Mouse (Mus musculus) hindbrain, embryonic 14.5 days (tissue): Measurements from ENCODE around the gene Itgb1bp1. TPM values are rescaled to one million over a fixed set of nuclear protein-coding genes. Genes with fewer than 3 reads are reported as not detected.

ENCODE experiments used
- ATAC-seq: fragments of 200-750 bp; cut with Nextera tagmentation; 2 replicates; pipeline ENCODE4 v1.8.0; 2017; ENCODE audit warnings: moderate number of reproducible peaks, mild to moderate bottlenecking, moderate TSS enrichment, moderate library complexity; ENCODE audit not compliant: low FRiP score
- DNase-seq: peaks from one replicate; pipeline ENCODE4 v3.0.0-alpha.2; 2015; ENCODE audit warnings: low spot score
- H3K27ac ChIP-seq: fragments of 300-500 bp; sonication (generic); 2 replicates; pipeline ENCODE4 v1.5.1; 2014; ENCODE audit warnings: mild to moderate bottlenecking, moderate library complexity
- H3K27me3 ChIP-seq: fragments of 300-500 bp; sonication (generic); 2 replicates; pipeline ENCODE4 v1.6.1; 2014; ENCODE audit warnings: mild to moderate bottlenecking, low read length, mixed read lengths; ENCODE audit not compliant: control insufficient read depth, insufficient read depth
- H3K36me3 ChIP-seq: fragments of 300-500 bp; sonication (generic); replicated peaks from 2 replicates; pipeline ENCODE4 v1.6.1; 2014; ENCODE audit not compliant: control insufficient read depth, insufficient read depth
- H3K4me1 ChIP-seq: fragments of 300-500 bp; sonication (generic); replicated peaks from 2 replicates; pipeline ENCODE4 v1.6.1; 2014; ENCODE audit warnings: antibody characterized with exemption, low read length, mixed read lengths; ENCODE audit not compliant: control insufficient read depth, insufficient read depth
- H3K4me2 ChIP-seq: fragments of 300-500 bp; sonication (generic); replicated peaks from 2 replicates; pipeline ENCODE4 v1.6.1; 2014; ENCODE audit warnings: mild to moderate bottlenecking, moderate library complexity
- H3K4me3 ChIP-seq: fragments of 300-500 bp; sonication (generic); replicated peaks from 2 replicates; pipeline ENCODE4 v1.5.1; 2014; ENCODE audit warnings: mild to moderate bottlenecking, low read length
- H3K9ac ChIP-seq: fragments of 300-500 bp; sonication (generic); 2 replicates; pipeline ENCODE4 v1.6.1; 2014
- H3K9me3 ChIP-seq: fragments of 300-500 bp; sonication (generic); 2 replicates; pipeline ENCODE4 v1.6.1; 2016; ENCODE audit warnings: low read length; ENCODE audit not compliant: control insufficient read depth
- WGBS: fragments of 180-500 bp; shearing (Covaris S2); extraction: QIAGEN DNeasy Blood & Tissue Kit; methylation state at CpG from one replicate; pipeline ENCODE4 v1.1.7; 2014; 5-methylcytosine and 5-hydroxymethylcytosine counted together
- polyA plus RNA-seq: library from polyadenylated mRNA; unstranded; fragments of >200 nt; fragmentation: Nextera tagmentation; extraction: Ambion mirVana; gene quantifications from 2 replicates; pipeline ENCODE4 v1.2.1, GENCODE M21; 2014

The Itgb1bp1 gene
- polyA plus RNA-seq, 1 experiment from 2014 or later: 37.4 TPM

GRCm38 (mm10) chr12:21285508-21286242 is 409 bp downstream of the Itgb1bp1 start:
- H3K36me3 ChIP-seq: peaks cover 8% of the 10 kb centered on the region
- ATAC-seq (peak; percentile 3), DNase-seq (no peak)
- H3K27ac ChIP-seq: peak overlapping the region; percentile 93
- peak overlapping the region; percentile 65 for H3K4me2 ChIP-seq
- H3K4me3 ChIP-seq: peak overlapping the region; percentile 53
- H3K9me3 ChIP-seq: no peaks in the 10 kb centered on the region
- peaks cover 26% of the 10 kb centered on the region for H3K4me1 ChIP-seq
- peak overlapping the region; percentile 79 for H3K9ac ChIP-seq
- no peaks in the 10 kb centered on the region for H3K27me3 ChIP-seq
- WGBS: under 1% methylated on average over 46 of the region's 47 CpGs

- H3K4me1 ChIP-seq: peaks cover 26% of the 10 kb centered on the region
- WGBS: 64% methylated on average over 11 of the region's 11 CpGs
- no peaks in the 10 kb centered on the region for H3K9me3 ChIP-seq
These were observed 1.2 kb downstream of the Itgb1bp1 start, which contains the start of gene Cpsf3 for GRCm38 (mm10) chr12:21284761-21285441. TSS of gene Cpsf3 (plus strand) at chr12:21285391.

GRCm38 (mm10) chr12:21277352-21277864 is 8.7 kb downstream of the Itgb1bp1 start:
- WGBS: 90% methylated on average over 1 of the region's 1 CpGs
- Histone ChIP-seq H3K4me1 (no peaks in the 10 kb centered on the region), H3K36me3 (peaks cover 5% of the 10 kb centered on the region; the same call in 1 of the 2 replicates), H3K4me2 (no peak overlapping the region), H3K9me3 (no peaks in the 10 kb centered on the region), H3K4me3 (no peak overlapping the region), H3K27me3 (no peaks in the 10 kb centered on the region), H3K9ac (no peak overlapping the region), H3K27ac (no peak overlapping the region)
- ATAC-seq: no peak
- DNase-seq: no peak

More at GRCm38 (mm10) chr12:21284761-21285441, 1.2 kb downstream of the Itgb1bp1 start, which contains the start of gene Cpsf3:
- peak within 1 kb of the TSS; percentile 53 for H3K4me3 ChIP-seq
- peak within 1 kb of the TSS; percentile 93 for H3K27ac ChIP-seq
- peak within 1 kb of the TSS; percentile 65 for H3K4me2 ChIP-seq
- DNase-seq: no peak
- H3K9ac ChIP-seq: peak within 1 kb of the TSS; percentile 79
- no peak for ATAC-seq
- H3K27me3 ChIP-seq: no peaks in the 10 kb centered on the region
- H3K36me3 ChIP-seq: peaks cover under 1% of the 10 kb centered on the region; the same call in 1 of the 2 replicates

- Histone ChIP-seq H3K36me3 (peaks cover 35% of the 10 kb centered on the region), H3K9me3 (no peaks in the 10 kb centered on the region), H3K27ac (no peak overlapping the region), H3K4me1 (no peaks in the 10 kb centered on the region), H3K9ac (no peak overlapping the region), H3K27me3 (no peaks in the 10 kb centered on the region), H3K4me2 (no peak overlapping the region), H3K4me3 (no peak overlapping the region)
- no peak for DNase-seq
- ATAC-seq: no peak
- WGBS: 76% methylated on average over 7 of the region's 7 CpGs
These were observed 11.6 kb downstream of the Itgb1bp1 start for GRCm38 (mm10) chr12:21274446-21274845.

- 99% methylated on average over 8 of the region's 8 CpGs for WGBS
- Histone ChIP-seq H3K9ac (no peak overlapping the region), H3K36me3 (peaks cover 93% of the 10 kb centered on the region)
These were observed 17.9 kb downstream of the Itgb1bp1 start for GRCm38 (mm10) chr12:21268083-21268616.

GRCm38 (mm10) chr12:21266784-21267098 is 19.3 kb downstream of the Itgb1bp1 start:
- Histone ChIP-seq H3K9ac (no peak overlapping the region), H3K4me3 (no peak overlapping the region), H3K36me3 (peaks cover 95% of the 10 kb centered on the region), H3K27me3 (no peaks in the 10 kb centered on the region), H3K4me2 (no peak overlapping the region), H3K9me3 (no peaks in the 10 kb centered on the region), H3K27ac (no peak overlapping the region), H3K4me1 (no peaks in the 10 kb centered on the region)
- DNase-seq (no peak), ATAC-seq (no peak; the same call in 1 of the 2 replicates)
- WGBS: 84% methylated on average over 2 of the region's 2 CpGs

More at GRCm38 (mm10) chr12:21268083-21268616, 17.9 kb downstream of the Itgb1bp1 start:
- no peaks in the 10 kb centered on the region for H3K27me3 ChIP-seq
- H3K4me1 ChIP-seq: no peaks in the 10 kb centered on the region
- ATAC-seq: no peak
- no peaks in the 10 kb centered on the region for H3K9me3 ChIP-seq
- no peak overlapping the region for H3K27ac ChIP-seq
- no peak overlapping the region for H3K4me2 ChIP-seq
- no peak overlapping the region for H3K4me3 ChIP-seq
- no peak for DNase-seq

- H3K4me3 ChIP-seq: no peak overlapping the region
- peak; percentile 86 for ATAC-seq
These were observed 19.9 kb downstream of the Itgb1bp1 start for GRCm38 (mm10) chr12:21265946-21266783.

GRCm38 (mm10) chr12:21265501-21265900 is 20.6 kb downstream of the Itgb1bp1 start:
- H3K36me3 ChIP-seq: peaks cover 94% of the 10 kb centered on the region
- no peaks in the 10 kb centered on the region for H3K27me3 ChIP-seq

More at GRCm38 (mm10) chr12:21265946-21266783, 19.9 kb downstream of the Itgb1bp1 start:
- no peaks in the 10 kb centered on the region for H3K9me3 ChIP-seq
- H3K9ac ChIP-seq: no peak overlapping the region
- H3K27ac ChIP-seq: no peak overlapping the region
- H3K27me3 ChIP-seq: no peaks in the 10 kb centered on the region
- WGBS: 74% methylated on average over 14 of the region's 14 CpGs
- H3K36me3 ChIP-seq: peaks cover 94% of the 10 kb centered on the region
- DNase-seq: peak; percentile 79
- H3K4me2 ChIP-seq: no peak overlapping the region
- no peaks in the 10 kb centered on the region for H3K4me1 ChIP-seq

More at GRCm38 (mm10) chr12:21265501-21265900, 20.6 kb downstream of the Itgb1bp1 start:
- ATAC-seq (no peak), DNase-seq (no peak)
- no peaks in the 10 kb centered on the region for H3K9me3 ChIP-seq
- no peaks in the 10 kb centered on the region for H3K4me1 ChIP-seq
- H3K27ac ChIP-seq: no peak overlapping the region
- no peak overlapping the region for H3K4me3 ChIP-seq
- WGBS: 91% methylated on average over 4 of the region's 4 CpGs
- H3K9ac ChIP-seq: no peak overlapping the region
- no peak overlapping the region for H3K4me2 ChIP-seq
